Mouse (Mus musculus): Measurements from ENCODE around the gene Zcchc17. TPM values are rescaled to one million over a fixed set of nuclear protein-coding genes. Genes with fewer than 3 reads are reported as not detected.

Gene Zcchc17
- polyA plus RNA-seq (2014; fragmentation: Illumina TruSeq; extraction: RNeasy Lipid Tissue Mini Kit (QIAGEN cat#74804); ENCODE audit: low read depth, low replicate concordance) = 12.5 TPM

GRCm38 (mm10) chr4:130359486-130360237 lies at the start of gene Zcchc17, which contains the start of gene Snrnp40:
Gene Zcchc17 (minus strand): TSS chr4:130359943.
Gene Snrnp40 (plus strand): TSS chr4:130360132.

GRCm38 (mm10) chr4:130308231-130309081 lies 51.3 kb downstream of the Zcchc17 start, which contains the start of the genes Fabp3 and Gm10570:
Gene Fabp3 (plus strand): TSS chr4:130308595.
Gene Gm10570 (minus strand): TSS chr4:130308674.

GRCm38 (mm10) chr4:130279105-130279504 lies 80.6 kb downstream of the Zcchc17 start, which contains the start of gene Serinc2:
Gene Serinc2 (minus strand): TSS chr4:130279205.

Other genes with a start within 250 kb of the Zcchc17 start
- not detected for gene Hcrtr1, start 220.6 kb downstream of the Zcchc17 start, polyA plus RNA-seq (2014; fragmentation: Illumina TruSeq; extraction: RNeasy Lipid Tissue Mini Kit (QIAGEN cat#74804); ENCODE audit: low read depth, low replicate concordance)
- gene Tinagl1, start 184.8 kb downstream of the Zcchc17 start, polyA plus RNA-seq (2014; fragmentation: Illumina TruSeq; extraction: RNeasy Lipid Tissue Mini Kit (QIAGEN cat#74804); ENCODE audit: low read depth, low replicate concordance) = not detected
- not detected for gene Gm853, start 137.5 kb downstream of the Zcchc17 start, polyA plus RNA-seq (2014; fragmentation: Illumina TruSeq; extraction: RNeasy Lipid Tissue Mini Kit (QIAGEN cat#74804); ENCODE audit: low read depth, low replicate concordance)
- gene Serinc2, start 80.7 kb downstream of the Zcchc17 start, polyA plus RNA-seq (2014; fragmentation: Illumina TruSeq; extraction: RNeasy Lipid Tissue Mini Kit (QIAGEN cat#74804); ENCODE audit: low read depth, low replicate concordance) = 0.18 TPM
- 79.8 TPM for gene Fabp3, start 51.3 kb downstream of the Zcchc17 start, polyA plus RNA-seq (2014; fragmentation: Illumina TruSeq; extraction: RNeasy Lipid Tissue Mini Kit (QIAGEN cat#74804); ENCODE audit: low read depth, low replicate concordance)
- gene Gm10570, start 51.3 kb downstream of the Zcchc17 start, polyA plus RNA-seq (2014; fragmentation: Illumina TruSeq; extraction: RNeasy Lipid Tissue Mini Kit (QIAGEN cat#74804); ENCODE audit: low read depth, low replicate concordance) = not detected
- gene Snrnp40, start 189 bp upstream of the Zcchc17 start, polyA plus RNA-seq (2014; fragmentation: Illumina TruSeq; extraction: RNeasy Lipid Tissue Mini Kit (QIAGEN cat#74804); ENCODE audit: low read depth, low replicate concordance) = 20.8 TPM
- gene Nkain1, start 214.2 kb upstream of the Zcchc17 start, polyA plus RNA-seq (2014; fragmentation: Illumina TruSeq; extraction: RNeasy Lipid Tissue Mini Kit (QIAGEN cat#74804); ENCODE audit: low read depth, low replicate concordance) = not detected